Mouse (Mus musculus) stomach, embryonic 14.5 days (tissue): ENCODE measurements around the gene H2-Eb1. TPM values are rescaled to one million over a fixed set of nuclear protein-coding genes. Genes with fewer than 3 reads are reported as not detected.
"Not testable (repeated sequence)": the region's sequence is repeated elsewhere in the genome, so short reads cannot be mapped to it uniquely, and the experiment has no call there.

ENCODE experiments used
- ATAC-seq: fragments of 200-750 bp; cut with Nextera tagmentation; 2 replicates; pipeline ENCODE4 v1.8.0; 2017; ENCODE audit warnings: low read depth, moderate TSS enrichment; ENCODE audit not compliant: insufficient number of reproducible peaks, insufficient read depth, low FRiP score
- H3K27ac ChIP-seq: fragments of 300-500 bp; sonication (generic); 2 replicates; pipeline ENCODE4 v1.5.1; 2014; ENCODE audit warnings: mild to moderate bottlenecking, low read length, moderate library complexity, mixed read lengths
- H3K27me3 ChIP-seq: fragments of 300-500 bp; sonication (generic); 2 replicates; pipeline ENCODE4 v1.6.1; 2014; ENCODE audit warnings: low read length, control low read depth, mixed read lengths; ENCODE audit not compliant: control insufficient read depth, insufficient read depth
- H3K36me3 ChIP-seq: fragments of 300-500 bp; sonication (generic); 2 replicates; pipeline ENCODE4 v1.6.1; 2014; ENCODE audit warnings: mild to moderate bottlenecking, control low read depth, low read length, moderate library complexity, mixed read lengths; ENCODE audit not compliant: control insufficient read depth, insufficient read depth
- H3K4me1 ChIP-seq: fragments of 300-500 bp; sonication (generic); 2 replicates; pipeline ENCODE4 v1.6.1; 2014; ENCODE audit warnings: low read length, control low read depth, mixed read lengths; ENCODE audit not compliant: control insufficient read depth, insufficient read depth
- H3K4me2 ChIP-seq: fragments of 300-500 bp; sonication (generic); replicated peaks from 2 replicates; pipeline ENCODE4 v1.6.1; 2014; ENCODE audit warnings: low read depth, low read length, control low read depth
- H3K4me3 ChIP-seq: fragments of 300-500 bp; sonication (generic); 2 replicates; pipeline ENCODE4 v1.5.1; 2014; ENCODE audit warnings: low read depth, low read length, control low read depth
- H3K9ac ChIP-seq: fragments of 300-500 bp; sonication (generic); replicated peaks from 2 replicates; pipeline ENCODE4 v1.6.1; 2014; ENCODE audit warnings: low read depth, mild to moderate bottlenecking, control low read depth, low read length, moderate library complexity, mixed read lengths
- H3K9me3 ChIP-seq: fragments of 300-500 bp; sonication (generic); 2 replicates; pipeline ENCODE4 v1.6.1; 2016; ENCODE audit warnings: low read depth, low read length, control low read depth; ENCODE audit not compliant: control insufficient read depth
- WGBS: fragments of 180-500 bp; shearing (Covaris S2); extraction: QIAGEN DNeasy Blood & Tissue Kit; methylation state at CpG from one replicate; pipeline ENCODE4 v1.1.7; 2014; 5-methylcytosine and 5-hydroxymethylcytosine counted together
- polyA plus RNA-seq: library from polyadenylated mRNA; unstranded; fragments of >200 nt; fragmentation: Nextera tagmentation; extraction: Ambion mirVana; gene quantifications from 2 replicates; pipeline ENCODE4 v1.2.1, GENCODE M21; 2014

H2-Eb1 gene
- polyA plus RNA-seq, 1 experiment from 2014 or later: 2.8 TPM

DNA sequence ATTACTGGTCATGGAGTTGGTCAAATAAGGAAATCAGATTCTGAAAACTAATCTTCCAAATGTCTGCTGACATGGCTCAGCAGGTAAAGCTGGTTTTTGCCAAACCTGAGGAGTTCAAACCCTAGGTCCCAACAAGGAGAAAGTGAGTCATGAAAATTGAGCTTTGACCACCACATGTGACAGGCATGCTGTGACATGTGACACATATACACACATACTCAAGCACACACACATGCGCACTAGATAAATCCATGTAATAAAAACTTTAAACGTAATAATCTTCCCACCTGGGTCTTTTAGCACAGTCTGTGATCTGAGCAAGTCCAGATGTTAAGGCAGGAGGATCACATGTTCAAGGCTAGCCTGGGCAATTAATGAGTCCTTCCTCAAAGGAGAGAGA lies 1.9 kb upstream of the H2-Eb1 start:
- 81% methylated on average over 2 of the region's 2 CpGs for WGBS
- no peak for ATAC-seq
- Histone ChIP-seq H3K27ac (no peak overlapping the region), H3K27me3 (no peaks in the 10 kb centered on the region), H3K4me2 (no peak overlapping the region), H3K36me3 (no peaks in the 10 kb centered on the region), H3K9me3 (no peaks in the 10 kb centered on the region), H3K4me1 (no peaks in the 10 kb centered on the region), H3K4me3 (no peak overlapping the region), H3K9ac (no peak overlapping the region)

- no peak; the same call in 1 of the 2 replicates for ATAC-seq
- Histone ChIP-seq H3K4me2 (no peak overlapping the region), H3K9ac (no peak overlapping the region), H3K27me3 (no peaks in the 10 kb centered on the region), H3K36me3 (no peaks in the 10 kb centered on the region), H3K4me3 (no peak overlapping the region), H3K4me1 (no peaks in the 10 kb centered on the region), H3K27ac (no peak overlapping the region), H3K9me3 (no peaks in the 10 kb centered on the region)
- WGBS: 15% methylated on average over 4 of the region's 4 CpGs
Observed at GRCm38 (mm10) chr17:34304751-34305150, 916 bp upstream of the H2-Eb1 start.

GRCm38 (mm10) chr17:34306407-34306806 lies 740 bp downstream of the H2-Eb1 start:
- Histone ChIP-seq H3K4me3 (no peak overlapping the region), H3K4me2 (no peak overlapping the region), H3K9ac (no peak overlapping the region), H3K27me3 (no peaks in the 10 kb centered on the region), H3K27ac (no peak overlapping the region), H3K4me1 (no peaks in the 10 kb centered on the region), H3K36me3 (no peaks in the 10 kb centered on the region), H3K9me3 (no peaks in the 10 kb centered on the region)
- WGBS: 82% methylated on average over 2 of the region's 2 CpGs
- ATAC-seq: no peak

- Histone ChIP-seq H3K27ac (no peak overlapping the region), H3K9me3 (no peaks in the 10 kb centered on the region), H3K4me2 (no peak overlapping the region), H3K9ac (no peak overlapping the region), H3K4me1 (no peaks in the 10 kb centered on the region), H3K27me3 (no peaks in the 10 kb centered on the region), H3K36me3 (no peaks in the 10 kb centered on the region), H3K4me3 (no peak overlapping the region)
- ATAC-seq: no peak
Observed at GRCm38 (mm10) chr17:34307216-34307615, 1.5 kb downstream of the H2-Eb1 start.

DNA sequence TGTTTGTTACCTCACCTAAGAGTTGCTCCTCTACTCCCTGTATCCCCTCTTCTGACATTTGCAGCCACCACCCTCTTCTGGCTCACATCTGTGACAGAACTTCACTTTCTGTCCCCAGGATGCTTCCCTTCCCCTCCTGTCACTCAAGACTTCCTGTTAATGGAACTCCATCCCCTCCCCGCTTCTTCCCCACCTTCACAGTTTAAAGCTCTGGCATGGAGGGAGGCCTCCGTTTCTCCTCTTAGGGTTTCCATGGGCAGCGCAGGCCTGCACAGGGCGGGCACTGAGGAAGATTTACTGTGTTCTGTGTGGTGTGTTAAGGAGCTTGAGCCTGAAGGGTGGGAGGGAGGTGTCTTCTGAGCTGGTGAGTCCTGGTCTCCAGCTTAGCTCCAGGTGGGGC lies 2.5 kb downstream of the H2-Eb1 start:
- no peaks in the 10 kb centered on the region for H3K36me3 ChIP-seq
- H3K27ac ChIP-seq: no peak overlapping the region
- no peaks in the 10 kb centered on the region for H3K9me3 ChIP-seq
- H3K4me1 ChIP-seq: no peaks in the 10 kb centered on the region
- no peak overlapping the region for H3K4me2 ChIP-seq
- H3K27me3 ChIP-seq: no peaks in the 10 kb centered on the region
- 86% methylated on average over 4 of the region's 4 CpGs for WGBS
- no peak overlapping the region for H3K4me3 ChIP-seq
- ATAC-seq: no peak
- no peak overlapping the region for H3K9ac ChIP-seq

DNA sequence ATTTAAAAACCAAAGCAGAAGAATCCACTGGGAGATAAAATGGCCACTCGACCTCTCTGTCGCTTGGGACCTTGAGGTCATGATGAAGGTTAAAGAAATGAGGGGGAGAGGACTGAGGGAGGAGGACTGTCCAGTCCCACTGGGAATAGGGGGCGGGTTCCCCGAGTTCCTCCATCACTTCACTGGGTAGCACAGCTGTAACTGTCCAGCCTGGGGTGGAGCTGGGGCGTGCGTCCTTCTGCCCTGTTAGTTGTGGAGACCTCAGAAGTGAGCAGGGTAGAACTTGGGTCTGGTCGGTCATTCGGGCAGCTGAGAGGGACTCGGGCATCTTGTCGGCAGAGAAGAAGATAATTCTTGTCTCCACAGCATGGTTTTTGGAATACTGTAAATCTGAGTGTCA lies 3.6 kb downstream of the H2-Eb1 start:
- no peaks in the 10 kb centered on the region for H3K9me3 ChIP-seq
- H3K9ac ChIP-seq: peak overlapping the region; percentile 49
- no peak for ATAC-seq
- WGBS: 27% methylated on average over 10 of the region's 10 CpGs
- H3K27me3 ChIP-seq: no peaks in the 10 kb centered on the region
- H3K4me3 ChIP-seq: peak overlapping the region; percentile 54
- H3K4me2 ChIP-seq: peak overlapping the region; percentile 69
- no peaks in the 10 kb centered on the region for H3K36me3 ChIP-seq
- H3K27ac ChIP-seq: no peak overlapping the region
- H3K4me1 ChIP-seq: no peaks in the 10 kb centered on the region

- ATAC-seq: peak; percentile 75
- 20% methylated on average over 38 of the region's 38 CpGs for WGBS
- Histone ChIP-seq H3K4me3 (peak overlapping the region; percentile 54), H3K27ac (no peak overlapping the region), H3K9me3 (no peaks in the 10 kb centered on the region), H3K27me3 (no peaks in the 10 kb centered on the region), H3K9ac (peak overlapping the region; percentile 49), H3K36me3 (no peaks in the 10 kb centered on the region), H3K4me2 (peak overlapping the region; percentile 69), H3K4me1 (no peaks in the 10 kb centered on the region)
Observed at GRCm38 (mm10) chr17:34309683-34310385, 4.2 kb downstream of the H2-Eb1 start.

DNA sequence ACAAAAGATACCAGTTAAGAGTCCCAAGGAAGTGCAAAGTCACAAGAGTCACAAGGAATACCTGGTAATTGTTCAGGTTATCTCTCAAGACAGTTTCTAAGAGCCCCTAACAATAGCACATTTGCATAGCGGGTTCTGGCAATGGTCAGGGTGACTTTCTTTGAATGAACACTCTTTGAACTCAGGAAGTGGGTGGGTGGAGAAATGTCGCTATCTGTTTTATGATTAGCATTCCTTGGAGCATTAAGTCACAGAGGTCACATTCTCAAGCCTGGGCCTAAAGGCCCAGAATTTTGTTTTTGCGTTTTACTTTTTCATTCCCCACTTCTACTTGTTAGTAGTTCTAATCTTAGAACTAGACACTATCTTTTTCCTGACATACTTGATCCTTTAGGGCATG lies 4.9 kb downstream of the H2-Eb1 start:
- H3K36me3 ChIP-seq, ATAC-seq, H3K4me1 ChIP-seq, H3K9ac ChIP-seq, H3K4me3 ChIP-seq, H3K9me3 ChIP-seq, H3K27ac ChIP-seq, H3K27me3 ChIP-seq, H3K4me2 ChIP-seq: not testable (repeated sequence)
- 81% methylated on average over 3 of the region's 3 CpGs for WGBS

GRCm38 (mm10) chr17:34312185-34312584 lies 6.5 kb downstream of the H2-Eb1 start:
- Histone ChIP-seq H3K27ac (no peak overlapping the region), H3K27me3 (no peaks in the 10 kb centered on the region), H3K36me3 (no peaks in the 10 kb centered on the region), H3K4me2 (no peak overlapping the region), H3K4me3 (no peak overlapping the region), H3K9ac (no peak overlapping the region), H3K4me1 (no peaks in the 10 kb centered on the region), H3K9me3 (no peaks in the 10 kb centered on the region)
- no peak for ATAC-seq
- WGBS: 78% methylated on average over 1 of the region's 1 CpGs
